Mouse (Mus musculus): ENCODE data around the gene Cox10.

Cox10 gene

DNA sequence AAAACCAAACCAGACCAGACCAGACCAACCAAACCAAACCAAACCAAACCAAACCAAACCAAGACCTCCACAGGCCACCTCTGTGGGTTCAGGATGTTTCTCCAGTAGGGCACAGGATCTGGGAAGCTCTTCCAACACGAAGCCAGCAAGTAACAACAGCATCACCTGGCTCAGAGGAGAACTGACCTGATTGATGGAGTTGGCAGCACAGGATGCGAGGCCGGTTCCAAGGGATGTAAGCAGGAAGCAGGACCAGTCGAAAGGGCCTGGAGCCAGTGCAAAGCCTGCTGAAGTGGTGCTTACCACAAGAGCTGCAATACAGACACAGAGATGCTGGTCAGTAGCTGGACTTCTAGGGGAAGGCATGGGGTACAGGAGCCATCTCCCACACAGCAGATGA, 34.2 kb downstream of the Cox10 start:
- no peak for DNase-seq (ENCODE audit: low spot score)

DNA sequence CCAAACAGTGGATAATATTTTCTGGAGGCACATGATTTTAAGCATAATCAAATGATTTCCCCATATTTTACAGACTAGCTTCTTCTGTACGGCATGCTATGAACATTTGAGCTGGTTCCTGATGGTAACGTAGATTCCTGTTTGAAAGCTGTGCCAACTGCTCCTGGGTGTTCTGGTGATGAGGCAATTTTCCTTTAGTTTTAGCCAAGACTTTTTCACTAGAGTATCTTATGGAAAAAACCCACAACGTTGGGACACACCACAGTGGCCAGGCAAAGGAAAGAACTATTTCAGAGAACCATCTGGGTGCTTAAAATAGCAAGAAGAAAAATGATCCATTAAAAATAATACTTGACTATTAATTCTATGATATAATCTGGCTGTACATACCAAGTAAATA, 35.2 kb downstream of the Cox10 start:
- DNase-seq (ENCODE audit: low spot score) = no peak

DNA sequence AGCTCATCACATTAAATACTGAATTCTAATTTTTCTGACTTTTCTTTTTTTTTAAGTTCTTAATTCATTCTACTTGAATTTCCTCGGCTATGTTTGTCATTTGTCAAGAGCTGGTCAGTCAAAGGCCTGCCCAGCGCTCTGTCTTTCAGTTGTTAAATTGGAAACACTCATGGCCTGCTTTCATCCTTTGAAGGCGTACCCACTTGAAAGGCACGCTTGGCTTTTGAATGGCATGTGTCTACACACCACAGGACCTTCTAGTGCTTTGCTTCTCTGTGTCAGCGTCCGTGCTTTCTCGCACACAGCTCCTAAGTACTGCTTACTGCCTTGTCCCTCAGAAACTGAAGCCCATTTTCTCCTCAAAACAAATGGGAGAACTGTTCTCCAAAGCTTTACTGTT, 38.0 kb downstream of the Cox10 start:
- DNase-seq (ENCODE audit: low spot score) = peak; percentile 65

DNA sequence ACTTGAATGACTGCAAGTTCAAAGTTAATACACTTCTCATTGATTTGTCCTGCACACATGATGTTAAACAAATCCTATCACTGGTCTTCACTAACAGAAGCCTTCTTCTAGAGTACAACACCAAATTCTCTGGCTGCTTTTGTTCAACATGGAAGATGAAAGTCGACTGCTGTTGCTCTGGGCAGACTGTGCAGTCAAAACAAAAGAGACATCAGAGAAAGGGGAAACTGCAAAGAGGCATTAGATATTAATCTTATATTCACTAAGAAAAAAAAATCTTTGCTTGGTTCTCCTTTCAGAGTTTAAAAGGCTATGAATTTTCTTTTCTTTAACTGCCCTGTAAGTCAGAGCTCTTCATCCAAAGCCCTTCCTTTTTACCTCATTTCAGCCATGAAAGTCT, 39.7 kb downstream of the Cox10 start:
- no peak for DNase-seq (ENCODE audit: low spot score)

DNA sequence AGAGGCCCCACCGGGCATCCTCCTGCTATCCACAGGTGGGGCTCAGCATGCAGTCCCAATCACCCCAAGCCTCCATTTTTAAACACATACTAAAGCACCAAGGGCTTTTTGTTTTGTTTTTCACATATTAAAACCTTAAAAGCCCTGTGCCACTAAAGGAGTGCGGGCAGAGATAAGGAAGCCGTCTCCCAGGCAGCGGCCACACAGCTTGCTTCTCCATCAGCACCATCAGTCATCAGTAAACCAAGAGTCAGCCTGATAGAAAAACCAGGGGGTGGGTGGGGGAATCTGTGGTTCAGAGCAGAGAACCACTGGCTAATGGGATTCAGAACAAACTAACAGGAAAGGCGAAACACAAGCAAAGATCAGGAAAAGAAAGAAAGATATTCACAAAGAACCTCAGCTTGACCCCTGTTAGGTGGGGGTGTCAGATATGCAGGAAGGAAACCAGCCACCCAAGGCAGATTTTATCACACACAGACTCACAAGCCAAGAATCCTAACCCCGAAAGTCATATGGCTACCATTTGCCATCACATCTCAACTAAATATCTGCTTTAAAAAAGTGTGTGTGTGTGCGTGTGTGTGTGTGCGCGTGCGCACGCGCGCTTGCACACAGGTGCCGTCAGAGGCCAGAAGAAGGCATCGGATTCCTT, 41.7 kb downstream of the Cox10 start:
- no peak for DNase-seq (ENCODE audit: low spot score)

DNA sequence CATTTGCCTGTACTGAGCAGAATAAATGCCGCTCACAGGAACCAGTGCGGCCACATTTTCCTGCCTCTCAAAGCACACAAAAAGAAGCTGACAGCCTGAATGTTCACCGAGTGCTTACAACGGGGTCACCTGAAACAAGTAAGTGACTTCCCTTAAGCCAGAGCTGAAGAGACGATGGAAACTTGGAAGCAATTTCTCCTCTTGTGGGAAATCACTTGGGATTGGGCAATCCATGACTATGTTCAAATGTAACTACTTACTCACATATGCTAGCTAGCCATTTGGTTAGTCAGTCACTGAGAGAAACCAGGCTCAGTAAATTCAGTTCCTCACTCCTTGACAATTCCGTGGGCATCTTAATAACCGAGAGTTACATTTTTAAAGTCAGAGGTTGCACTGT, 43.0 kb downstream of the Cox10 start:
- DNase-seq (ENCODE audit: low spot score) = peak; percentile 60

DNA sequence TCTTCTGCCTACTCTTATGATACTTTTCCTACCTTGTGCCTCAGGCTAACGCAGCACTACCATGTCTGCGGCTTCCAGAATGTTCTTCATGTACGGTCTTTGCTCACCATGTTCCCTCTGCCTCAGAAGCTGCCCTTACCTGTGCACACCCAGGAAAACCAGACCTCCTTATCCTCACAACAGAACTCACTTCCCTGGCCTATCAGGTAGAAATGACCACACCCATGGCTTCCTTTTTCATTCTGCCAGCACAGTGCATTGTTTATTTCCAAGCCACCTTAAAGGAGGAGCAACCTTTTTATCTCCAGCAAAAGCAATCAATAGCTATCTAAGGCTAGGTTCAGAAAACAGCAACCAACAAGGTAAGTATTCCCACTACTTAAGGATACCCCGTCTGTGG, 43.6 kb downstream of the Cox10 start:
- no peak for DNase-seq (ENCODE audit: low spot score)

DNA sequence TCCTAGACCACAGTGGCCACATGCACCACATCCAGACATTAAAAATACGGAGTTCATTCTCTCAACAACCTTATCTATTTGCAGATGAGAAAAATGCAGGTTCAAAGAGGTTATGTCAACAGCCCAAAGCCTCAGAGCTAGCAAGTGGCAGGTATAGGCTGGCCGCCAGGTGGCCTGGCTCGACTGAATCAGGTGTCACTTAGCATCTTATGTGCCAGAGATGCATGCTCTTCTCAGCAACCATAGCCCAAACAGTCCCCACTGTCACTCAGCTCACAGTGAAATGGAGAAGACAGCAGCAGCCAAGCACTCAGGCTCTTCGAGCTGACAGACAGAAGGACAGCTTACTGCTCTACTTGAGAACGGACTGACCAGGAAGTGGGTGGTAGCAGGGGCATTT, 44.6 kb downstream of the Cox10 start:
- DNase-seq (ENCODE audit: low spot score) = peak; percentile 37

DNA sequence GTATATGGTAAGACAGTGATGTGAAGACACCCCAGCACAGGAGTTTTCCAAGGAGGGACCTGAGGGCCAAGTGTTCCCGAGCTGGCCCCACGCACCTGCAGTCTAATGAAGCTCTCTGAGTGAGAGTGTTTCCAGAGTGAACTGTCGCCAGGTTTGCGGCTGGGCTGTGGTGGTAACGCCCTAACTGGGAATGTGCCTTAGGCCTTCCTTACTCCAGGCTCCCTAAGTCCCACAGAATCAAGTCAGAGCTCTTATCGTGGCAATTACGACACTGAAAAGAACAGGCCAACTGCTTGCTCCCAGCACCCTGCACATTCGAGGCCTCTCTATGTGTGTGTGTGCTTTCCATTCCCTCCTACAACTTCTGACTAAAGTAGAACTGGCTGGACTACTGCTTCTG, 51.8 kb downstream of the Cox10 start:
- peak; percentile 32 for DNase-seq (ENCODE audit: low spot score)

DNA sequence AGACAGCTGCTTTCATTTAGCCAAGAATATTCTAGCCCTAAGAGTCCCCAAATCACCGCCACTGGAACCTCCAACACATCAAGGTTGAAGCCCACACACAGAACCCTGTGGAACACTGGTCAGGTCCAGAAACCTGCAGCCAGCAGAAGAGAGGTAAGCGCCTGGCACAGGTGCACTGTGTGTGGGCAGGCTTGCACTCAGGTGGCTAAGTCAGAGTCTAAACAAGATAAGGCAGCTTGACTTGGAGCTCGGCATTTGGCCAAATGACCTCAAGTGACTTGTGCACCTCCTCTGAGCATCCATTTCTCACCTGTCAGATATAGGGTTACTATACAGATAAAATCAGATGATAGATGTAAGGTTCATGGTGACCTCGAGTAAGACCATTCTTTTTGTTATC, 53.4 kb downstream of the Cox10 start:
- DNase-seq (ENCODE audit: low spot score) = no peak

DNA sequence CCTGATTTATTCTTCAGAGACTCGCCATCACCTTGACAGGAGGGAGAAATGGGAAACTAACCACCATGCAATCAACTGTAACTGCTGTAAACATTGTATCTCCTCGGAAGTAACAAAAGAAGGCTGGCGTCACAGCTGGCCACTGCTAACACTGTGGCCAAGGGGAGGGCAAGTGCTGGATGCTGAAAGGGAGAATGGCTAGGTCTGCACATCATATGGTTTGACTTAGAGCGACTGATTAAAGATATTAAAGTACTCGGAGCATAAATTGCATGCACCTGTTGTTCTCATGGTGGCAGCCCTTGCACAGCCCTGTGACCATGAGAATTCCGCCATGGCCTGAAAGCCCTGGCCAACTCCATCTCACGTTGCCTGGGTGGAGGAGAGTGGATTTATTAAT, 54.7 kb downstream of the Cox10 start:
- no peak for DNase-seq (ENCODE audit: low spot score)

DNA sequence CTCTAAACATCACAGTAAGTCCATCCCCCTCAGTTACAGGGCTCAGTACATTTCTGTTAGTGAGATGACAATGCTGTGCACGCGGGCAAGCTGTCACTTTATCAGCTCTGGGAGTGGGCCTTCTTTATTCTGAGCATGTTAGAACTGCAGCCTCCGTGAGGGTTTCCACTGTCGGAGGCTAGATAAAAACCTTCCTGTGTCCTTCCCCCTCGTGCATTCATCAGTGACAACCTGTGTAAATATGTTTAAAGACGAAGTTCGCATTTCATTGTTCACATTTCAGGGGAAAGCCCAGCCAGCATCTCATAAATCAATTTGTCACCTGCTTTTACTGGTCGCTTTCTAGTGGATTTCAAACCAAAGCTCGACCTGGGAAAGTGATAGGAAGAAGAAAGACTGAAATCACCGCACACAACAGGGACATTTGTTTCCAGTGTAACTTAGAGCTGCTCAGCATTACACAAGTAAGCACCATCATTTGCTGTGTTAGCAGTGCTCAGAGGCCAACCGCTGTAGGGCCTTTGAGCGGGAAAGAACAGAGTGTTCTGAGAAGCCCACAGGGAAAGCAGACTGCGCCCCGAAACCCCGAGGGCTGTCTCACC, 55.8 kb downstream of the Cox10 start:
- no peak for DNase-seq (ENCODE audit: low spot score)

DNA sequence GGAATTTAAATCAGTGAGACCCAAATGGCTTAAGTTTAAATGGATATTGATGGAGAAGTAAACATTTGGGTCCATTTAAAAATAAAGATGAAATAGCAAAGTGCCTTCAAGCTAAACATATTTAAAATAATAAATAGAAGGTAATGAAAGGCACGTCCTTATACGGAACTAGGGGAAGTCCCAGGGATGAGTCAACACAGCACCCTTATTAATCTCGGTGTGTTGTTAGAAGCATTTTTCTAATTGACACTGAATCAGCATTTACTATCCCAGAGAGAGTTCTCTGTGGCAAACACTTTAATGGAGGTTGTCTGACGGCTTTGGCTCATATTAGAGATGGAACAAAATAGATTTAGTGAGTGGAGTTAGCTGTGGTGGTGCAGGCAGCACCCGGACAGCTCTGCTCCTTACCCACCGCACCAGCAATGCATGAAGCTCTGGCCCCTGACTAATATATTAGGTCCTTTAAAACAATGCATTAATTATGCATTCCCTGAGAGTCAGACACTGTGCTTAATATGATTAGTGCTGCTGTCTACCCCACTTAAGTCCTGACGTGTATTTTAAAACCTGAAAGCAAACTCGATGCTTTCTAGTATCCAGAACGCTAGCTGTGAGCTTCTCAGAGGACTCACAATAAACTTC, 56.7 kb downstream of the Cox10 start:
- no peak for DNase-seq (ENCODE audit: low spot score)

DNA sequence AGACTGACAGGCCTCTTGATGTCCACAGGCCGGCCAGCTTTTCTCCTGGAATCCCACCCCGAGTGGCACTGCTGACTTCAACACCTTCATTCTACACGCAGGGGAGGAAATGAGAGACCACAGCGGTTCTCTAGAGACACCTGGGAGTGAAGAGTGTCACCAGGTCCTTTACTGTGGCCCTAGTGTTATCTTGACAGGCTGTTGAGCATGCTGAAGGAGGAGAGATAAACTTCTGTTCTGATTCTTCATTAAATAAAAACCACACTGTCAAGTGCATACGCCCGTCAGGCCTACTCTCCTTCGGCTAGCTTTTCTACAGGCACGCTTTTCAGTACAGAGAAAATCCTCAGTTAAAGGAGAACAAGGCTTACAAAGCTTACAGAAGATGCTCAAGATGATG, 60.0 kb downstream of the Cox10 start:
- no peak for DNase-seq (ENCODE audit: low spot score)

DNA sequence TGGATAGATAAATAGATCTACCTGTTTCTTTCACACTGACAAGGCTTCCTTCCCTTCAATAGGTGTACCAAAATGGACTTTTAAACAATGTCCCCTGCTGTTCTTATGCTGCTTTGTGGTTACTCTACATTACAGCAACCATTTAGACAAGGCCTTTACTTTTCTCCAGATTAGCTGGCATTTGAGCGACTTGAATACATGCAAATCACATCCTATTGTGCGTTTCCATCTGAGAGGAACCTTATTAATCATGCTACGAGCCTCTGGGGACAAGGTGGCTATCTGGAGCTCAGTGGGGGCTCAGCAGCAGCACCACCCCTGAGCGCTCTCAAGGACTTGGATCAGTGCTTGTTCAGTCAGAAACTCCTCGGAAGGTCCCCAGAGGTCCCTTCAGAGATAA, 61.1 kb downstream of the Cox10 start:
- no peak for DNase-seq (ENCODE audit: low spot score)

DNA sequence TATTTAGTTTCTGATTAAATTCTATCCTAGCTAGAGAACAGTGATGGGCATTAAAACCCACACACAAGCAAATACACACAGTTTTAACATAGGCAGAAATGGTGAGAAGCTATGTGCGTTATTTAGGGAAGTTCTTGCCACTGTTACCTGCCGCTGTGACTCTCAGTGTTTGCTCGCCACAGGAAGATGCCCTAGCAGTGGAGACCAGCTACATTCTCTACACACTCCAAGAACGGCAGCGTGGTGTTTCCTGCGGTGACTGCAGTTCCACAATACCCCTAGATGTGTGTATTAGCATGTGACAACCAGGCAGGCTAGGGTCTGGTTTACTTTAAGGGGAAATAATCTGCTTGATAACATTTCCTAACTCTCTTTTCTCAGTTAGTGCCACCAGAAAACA, 64.0 kb downstream of the Cox10 start:
- DNase-seq (ENCODE audit: low spot score) = no peak

DNA sequence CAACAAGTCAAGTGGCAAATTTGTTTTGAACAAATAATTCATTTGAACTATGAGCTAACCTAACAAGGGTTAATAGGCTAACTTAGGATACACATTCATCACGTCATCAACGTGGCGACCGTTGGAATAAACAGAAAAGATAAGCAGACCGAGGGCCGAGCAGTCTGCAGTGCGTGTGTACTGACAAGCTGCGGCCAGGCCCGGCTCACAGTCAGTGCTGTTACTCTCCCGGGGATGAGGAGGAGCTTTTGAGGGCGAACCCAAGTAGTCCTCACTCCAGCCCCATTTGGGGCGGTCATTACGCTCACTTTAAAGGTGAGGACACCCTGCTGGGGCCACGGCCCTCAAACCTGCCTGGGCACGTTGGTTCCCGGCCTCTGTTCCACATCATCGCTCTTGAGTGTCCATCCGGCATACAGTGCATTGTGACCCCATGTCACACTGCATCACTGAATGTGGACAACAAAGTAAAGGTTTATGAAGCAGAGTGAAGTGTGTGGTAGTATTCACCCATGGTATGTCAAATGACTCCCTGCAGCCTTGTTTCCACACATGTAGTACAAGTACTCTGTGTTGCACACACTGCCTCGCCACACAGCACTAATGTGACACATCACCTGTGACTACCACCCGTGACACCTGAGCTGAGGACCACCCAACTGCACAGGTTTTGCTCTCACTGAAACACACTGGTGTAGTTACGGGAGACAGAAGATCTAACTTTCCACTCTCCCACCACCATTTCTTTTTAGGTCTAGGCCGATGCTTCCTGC, 68.4 kb downstream of the Cox10 start:
- no peak for DNase-seq (ENCODE audit: low spot score)

DNA sequence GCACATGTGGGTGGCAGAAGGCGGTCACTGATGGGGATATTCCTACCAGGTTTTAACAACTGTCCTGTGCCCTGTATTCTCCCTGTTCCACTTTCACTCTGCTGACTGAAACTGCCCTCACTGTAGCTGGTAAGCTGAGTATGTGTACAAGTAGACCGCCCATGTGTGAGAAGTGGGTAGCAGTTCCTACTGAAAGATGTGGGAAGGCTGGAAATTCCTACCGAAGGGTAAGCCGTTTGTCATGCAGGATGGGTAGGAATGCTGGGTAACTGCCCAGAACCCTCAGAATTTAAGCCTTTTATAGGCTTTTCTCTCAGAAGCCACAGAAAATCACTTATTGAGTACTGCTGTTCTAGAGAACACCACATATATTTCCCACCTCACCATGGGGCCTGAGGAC, 75.1 kb downstream of the Cox10 start:
- no peak for DNase-seq (ENCODE audit: low spot score)

DNA sequence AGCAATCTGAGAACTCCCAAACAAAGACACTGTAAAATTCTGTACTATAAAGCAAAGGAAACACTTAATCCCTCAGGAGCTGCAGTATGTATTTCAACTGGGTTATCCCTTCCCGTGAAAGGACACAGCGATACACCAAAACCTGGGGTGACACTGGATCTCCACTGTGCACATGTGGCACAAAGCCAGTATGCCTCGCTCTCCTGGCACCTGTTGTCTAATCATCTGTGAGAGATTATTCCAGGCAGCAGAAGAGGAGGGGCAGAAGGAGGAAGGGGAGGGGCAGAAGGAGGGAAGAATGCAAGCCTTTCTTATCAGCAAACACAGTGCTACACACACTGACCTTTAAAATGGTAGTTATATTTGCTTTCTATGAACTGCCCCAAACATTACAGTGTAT, 75.8 kb downstream of the Cox10 start:
- DNase-seq (ENCODE audit: low spot score) = no peak

DNA sequence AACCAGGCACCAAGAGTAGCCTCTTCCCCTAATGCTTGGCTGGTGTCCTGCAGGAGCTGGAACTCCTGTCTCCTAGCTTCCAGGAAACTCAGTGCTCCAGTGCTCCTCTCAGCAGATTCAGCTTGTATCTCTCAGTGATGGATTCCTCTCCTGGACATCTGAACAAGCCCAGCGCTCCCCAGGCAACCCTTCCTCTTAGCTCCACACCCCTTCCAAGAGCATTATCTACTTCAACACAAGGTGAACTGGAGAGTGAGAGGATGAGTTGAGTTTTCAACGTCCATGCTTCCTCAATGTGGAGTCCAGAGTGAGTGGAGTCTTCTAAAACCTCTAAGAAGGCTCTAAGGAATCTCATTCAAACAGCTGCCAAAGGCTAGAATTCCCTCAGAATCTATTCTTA, 76.6 kb downstream of the Cox10 start:
- no peak for DNase-seq (ENCODE audit: low spot score)

DNA sequence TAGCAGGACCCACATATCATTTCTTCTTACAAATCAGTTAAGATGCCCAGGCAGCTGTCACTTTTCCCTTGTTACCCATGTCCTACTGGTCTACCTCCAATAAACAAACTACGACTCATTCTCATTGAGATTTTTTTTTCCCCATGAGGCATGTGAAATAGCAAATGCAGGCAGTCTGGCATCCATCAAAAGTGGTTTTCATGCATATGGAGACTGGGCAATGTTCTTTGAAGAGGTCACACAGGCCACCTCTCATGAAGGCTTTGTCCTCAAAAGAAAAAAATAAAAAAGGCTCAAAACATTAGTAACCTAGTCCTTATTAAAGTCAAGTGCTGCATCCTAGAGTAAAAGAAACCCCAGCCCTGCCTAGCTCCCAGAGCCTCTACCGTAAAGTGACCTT, 78.2 kb downstream of the Cox10 start:
- DNase-seq (ENCODE audit: low spot score) = no peak

DNA sequence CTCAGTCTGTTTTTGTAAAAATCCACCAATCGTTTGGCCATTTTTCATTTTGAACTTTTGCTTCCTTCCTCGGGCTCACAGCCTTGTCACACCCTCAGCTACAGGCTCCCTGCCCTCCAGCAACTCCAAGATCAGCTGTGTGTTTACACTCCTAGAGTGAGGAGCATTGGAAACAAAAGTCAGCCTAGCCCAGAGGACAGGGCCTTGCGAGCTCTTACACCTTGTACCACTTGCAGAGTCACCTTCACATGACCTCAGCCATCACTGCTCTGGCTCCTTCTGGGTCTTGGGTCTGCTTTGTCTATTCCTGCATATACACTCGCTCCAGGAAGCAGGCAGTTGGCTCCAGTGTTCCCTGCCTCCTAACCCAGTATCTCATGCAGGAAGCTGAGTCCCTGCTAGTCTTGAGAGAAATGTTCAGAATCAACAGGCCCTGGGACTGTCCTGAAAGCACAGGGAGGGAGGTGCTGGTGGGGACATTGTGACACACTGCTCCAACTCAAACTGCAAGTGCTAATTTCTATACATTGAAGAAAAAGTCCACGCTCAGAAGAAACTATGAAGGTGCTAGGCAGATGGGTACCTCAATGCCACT, 79.0 kb downstream of the Cox10 start:
- no peak for DNase-seq (ENCODE audit: low spot score)

DNA sequence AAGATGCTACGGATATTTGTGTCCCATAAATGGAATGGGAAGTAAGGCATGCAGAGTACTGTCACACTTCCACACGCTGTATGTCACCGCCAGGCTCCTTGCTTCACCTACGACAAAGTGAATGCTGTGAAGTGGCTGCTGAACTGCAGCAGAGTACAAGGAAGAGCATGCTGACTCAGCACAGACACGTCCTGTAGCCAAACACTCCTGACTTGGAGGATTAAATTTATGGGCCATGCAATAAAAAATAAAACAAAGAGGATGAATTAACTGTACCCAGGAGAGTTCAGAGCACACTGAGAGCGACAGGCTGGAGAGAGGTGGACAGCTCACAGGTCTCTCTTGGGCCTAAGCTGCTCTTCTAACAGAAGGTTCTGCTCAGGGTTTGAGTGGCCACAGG, 79.8 kb downstream of the Cox10 start:
- DNase-seq (ENCODE audit: low spot score) = no peak
